Mouse (Mus musculus) spleen, embryonic (tissue): ENCODE measurements around the gene Gtf2e1.

Experiments
- CTCF ChIA-PET: fragments of 350-600 bp; sonication (Branson Sonifier 250); formaldehyde crosslinking; loops from one replicate; lab custom pipeline; 2022; lab: Charles Lee

The Gtf2e1 gene

GRCm38 (mm10) chr16:37539611-37540580 lies at the start of gene Gtf2e1, which contains the start of gene Rabl3:
Gene Gtf2e1, minus strand, starts transcription at chr16:37539789.
Gene Rabl3, plus strand, starts transcription at chr16:37539885.
- CTCF ChIA-PET: no interaction called here

DNA sequence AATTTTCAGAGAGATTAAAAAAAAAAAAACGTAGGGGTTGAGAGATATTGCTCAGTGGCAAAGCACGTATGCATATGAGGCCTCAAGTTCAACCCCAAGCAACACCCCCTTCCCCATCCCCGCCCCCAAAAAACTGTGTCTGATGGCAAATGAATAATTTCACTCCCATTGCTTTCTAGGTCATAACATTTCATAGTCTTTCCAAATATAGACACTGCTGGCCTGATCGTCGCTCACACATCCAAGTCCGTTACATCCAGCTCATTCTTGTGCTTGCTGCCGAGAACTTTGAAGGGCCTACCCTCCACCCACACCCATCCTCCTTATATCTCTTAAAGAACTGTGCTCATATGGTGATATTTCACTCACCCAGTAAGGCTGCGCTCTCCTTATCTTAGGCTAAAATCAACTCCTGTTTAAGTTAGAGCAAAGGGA lies 45.6 kb upstream of the Gtf2e1 start:
- CTCF ChIA-PET: no interaction called here

DNA sequence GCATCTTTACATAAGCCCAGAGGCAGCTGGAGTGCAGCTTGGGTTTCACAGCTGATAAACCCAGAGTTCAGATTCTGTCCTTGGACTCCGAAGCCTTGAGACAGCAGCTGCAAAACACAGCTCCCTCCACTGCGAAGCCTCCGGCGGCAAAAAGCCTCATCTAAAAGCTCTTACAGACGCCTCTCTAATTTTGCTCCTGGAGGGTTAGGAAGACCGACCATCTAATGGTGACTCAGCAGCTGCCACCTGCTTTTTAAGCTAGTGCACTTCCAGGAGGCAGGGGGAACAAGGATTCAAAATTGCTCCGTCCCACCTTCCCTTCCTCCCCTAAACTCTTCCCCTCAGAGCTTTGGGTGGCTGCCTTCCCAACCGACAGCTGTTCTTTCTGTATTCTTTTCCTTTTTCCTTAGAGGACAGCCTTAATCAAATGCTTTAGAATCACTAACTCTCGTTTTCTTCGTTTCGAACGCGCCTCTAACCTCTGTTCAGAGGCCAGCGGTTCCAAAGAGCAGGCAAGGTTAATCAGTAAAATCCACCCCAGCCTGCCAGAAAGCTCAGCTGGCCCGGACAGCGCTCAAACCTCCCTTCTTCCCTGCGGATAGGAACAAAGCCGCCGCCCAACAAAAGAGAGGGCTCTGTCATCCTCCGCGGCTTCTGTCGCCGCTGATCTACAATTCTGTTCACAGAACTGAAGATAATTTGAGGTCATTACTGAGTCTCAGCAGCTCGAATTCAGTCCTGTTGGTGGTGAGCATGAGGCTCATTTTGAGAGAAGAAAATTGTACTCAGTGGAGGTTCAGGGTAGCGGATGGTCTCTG lies 44.8 kb upstream of the Gtf2e1 start:
- CTCF ChIA-PET: interaction anchor here (0.7 kb wide), 1 partner anchor 75 kb away, joined by 4 read pairs; no protein-coding TSS in a partner anchor

GRCm38 (mm10) chr16:37583801-37584200 lies 44.2 kb upstream of the Gtf2e1 start:
- CTCF ChIA-PET: interaction anchor here (0.7 kb wide), 1 partner anchor 76 kb away, joined by 4 read pairs; no protein-coding TSS in a partner anchor

DNA sequence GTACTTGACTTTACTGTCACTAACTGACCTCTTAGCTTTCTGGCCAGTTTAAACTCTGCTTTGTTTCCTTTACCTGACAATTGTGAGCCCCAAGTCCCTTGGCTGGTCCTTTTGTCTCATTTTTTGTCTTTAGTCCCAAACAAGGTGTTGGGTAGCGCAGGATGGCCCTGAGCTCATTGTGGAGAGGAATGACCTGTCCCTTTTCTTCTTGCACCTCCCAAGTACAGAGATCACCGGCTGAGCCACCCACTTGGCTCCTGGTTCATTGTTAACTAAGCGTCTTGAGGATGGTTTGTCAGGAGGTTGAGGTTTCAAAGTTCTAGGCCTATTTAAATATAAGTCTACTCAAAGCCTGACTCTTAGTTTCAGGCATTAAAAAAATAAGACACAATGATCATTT lies 43.7 kb upstream of the Gtf2e1 start:
- CTCF ChIA-PET: no interaction called here

DNA sequence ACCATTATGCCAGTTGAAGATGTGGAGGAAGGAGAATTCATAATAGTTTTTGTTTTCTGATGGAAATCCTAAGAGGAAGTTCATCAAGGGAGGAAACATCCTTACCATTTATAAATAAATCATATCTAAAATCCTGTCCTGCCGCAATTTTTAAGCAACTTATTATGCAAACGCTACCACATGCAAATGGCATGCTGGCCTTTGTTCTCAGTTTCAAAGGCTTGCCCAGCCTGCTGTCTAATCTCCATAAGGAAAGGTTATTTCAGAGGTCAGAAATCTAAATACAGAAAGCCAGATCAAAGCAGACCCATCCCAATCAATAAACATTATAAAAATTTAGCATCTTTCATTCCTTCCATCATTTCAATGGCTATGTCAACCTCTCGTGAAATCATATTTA lies 42.3 kb upstream of the Gtf2e1 start:
- CTCF ChIA-PET: no interaction called here

DNA sequence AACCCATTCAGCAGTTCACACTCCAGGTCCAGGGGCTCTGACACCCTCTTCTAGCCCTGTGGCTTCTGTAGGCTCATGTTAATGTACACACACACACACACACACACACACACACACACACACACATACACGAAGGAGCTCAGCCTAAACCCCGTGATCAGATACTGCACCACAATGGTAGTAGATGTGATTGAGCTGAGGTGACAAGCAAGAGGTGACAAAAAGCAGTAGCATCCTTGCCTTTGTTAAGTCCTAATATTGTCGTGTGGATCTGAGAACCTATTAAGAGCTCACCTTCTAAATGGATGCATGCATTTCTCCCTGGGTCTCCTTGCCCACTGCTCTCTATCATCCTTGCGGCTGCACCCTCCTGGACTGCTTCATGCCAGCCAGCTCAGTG lies 41.1 kb upstream of the Gtf2e1 start:
- CTCF ChIA-PET: no interaction called here

DNA sequence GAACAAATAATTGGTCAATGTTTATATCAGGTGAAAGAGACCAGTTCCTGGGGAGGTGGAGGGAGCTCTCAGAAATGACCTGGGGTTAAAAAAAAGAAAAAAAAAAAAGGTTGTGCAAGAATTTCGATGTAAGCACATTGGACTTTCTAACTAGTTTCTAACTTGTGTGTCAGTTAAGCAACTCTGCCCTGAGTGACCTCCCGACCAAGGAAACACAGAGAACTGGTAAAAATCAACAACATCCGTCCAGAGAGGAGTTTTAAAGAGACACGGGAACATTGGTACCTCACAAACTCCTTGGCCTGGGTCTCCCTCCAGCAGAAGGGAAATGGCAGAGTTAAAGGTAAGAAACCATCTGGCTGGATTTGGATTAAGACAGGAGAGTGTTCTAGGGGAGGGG lies 40.4 kb upstream of the Gtf2e1 start, which contains the start of gene Hgd:
Hgd (plus strand) TSS at position 160 of the 400 bp plus-strand sequence.
- CTCF ChIA-PET: no interaction called here

- CTCF ChIA-PET: no interaction called here
Observed at GRCm38 (mm10) chr16:37579591-37579990, 40.0 kb upstream of the Gtf2e1 start.

DNA sequence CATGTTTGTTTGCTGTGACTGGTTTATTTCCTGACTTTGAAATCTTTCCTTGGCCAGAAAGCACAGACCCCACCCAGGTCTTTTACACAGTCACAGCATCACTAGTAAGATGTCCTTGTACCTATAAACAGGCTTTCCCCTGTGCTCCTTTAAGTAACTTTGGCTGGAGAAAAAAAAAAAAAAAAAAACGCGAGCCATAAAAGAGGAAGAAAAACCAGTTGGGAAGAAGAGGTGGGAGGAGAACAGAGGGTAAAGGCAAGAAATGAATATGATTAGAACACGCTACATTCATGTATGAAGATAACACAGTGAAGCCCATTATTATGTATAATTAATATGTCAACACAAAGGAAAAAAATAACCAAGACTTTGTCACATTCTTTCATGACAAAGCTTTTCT lies 35.7 kb upstream of the Gtf2e1 start:
- CTCF ChIA-PET: no interaction called here

DNA sequence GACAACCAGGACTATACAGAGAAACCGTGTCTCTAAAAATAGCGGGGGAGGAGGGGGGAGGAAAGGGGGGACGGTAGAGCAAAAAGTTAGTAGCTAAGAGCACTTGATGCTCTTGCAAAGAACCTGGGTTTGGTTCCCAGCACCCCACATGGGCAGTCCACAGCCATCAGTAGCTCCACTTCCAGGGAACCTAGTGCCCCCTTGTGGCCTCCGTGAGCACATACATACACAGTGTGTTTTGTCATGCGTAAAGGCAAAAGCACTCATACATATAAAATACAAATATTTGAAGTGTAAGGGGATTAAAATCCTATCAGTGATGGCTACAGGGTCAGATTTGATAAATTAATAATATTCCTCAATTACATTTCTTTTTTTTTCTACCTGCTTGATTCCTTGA lies 33.5 kb upstream of the Gtf2e1 start:
- CTCF ChIA-PET: no interaction called here

- CTCF ChIA-PET: interaction anchor here (0.6 kb wide), 2 partner anchors 13 to 43 kb away, joined by 3 to 9 read pairs; no protein-coding TSS in a partner anchor
Observed at GRCm38 (mm10) chr16:37572117-37572754, 32.6 kb upstream of the Gtf2e1 start.

DNA sequence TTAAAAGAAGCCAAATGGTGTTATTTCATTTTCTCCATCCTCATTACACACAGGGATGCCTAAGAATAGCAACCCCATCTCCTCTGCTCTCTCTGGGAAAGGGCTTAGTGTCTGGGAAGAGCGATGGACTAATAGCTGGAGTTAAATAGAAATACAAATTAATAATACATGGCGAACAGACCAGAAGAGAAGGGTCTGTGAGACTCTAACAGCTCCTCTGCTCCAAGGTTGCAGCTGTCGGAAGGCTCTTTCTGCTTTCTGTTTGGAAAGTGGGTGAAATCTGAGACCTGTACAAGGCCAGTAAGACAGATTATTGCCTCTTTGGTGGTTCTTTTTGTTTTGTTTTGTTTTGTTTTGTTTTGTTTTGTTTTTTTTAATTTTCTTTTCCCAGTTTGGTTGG lies 32.0 kb upstream of the Gtf2e1 start:
- CTCF ChIA-PET: no interaction called here

- CTCF ChIA-PET: no interaction called here
Observed at GRCm38 (mm10) chr16:37567113-37568050, 27.8 kb upstream of the Gtf2e1 start.

DNA sequence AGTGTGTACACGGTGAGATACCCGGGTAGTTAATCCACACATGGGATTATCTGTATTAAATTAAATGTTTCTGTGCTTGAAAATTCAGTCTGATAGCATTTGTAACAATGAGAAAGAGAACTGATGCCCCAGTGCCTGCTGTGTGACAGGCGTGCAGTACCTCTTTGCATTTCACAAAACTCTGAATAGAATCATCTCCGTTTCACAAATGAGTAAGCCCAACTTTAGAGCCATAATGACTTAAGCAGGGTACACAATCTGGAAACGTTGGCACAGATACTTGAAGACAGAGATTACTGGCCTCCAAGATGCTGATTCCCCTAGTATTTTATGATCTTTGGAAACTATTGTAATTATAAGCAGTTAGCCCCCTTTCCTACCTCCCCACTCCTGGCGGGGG lies 26.5 kb upstream of the Gtf2e1 start:
- CTCF ChIA-PET: no interaction called here

- CTCF ChIA-PET: no interaction called here
Observed at GRCm38 (mm10) chr16:37565117-37565516, 25.5 kb upstream of the Gtf2e1 start.

DNA sequence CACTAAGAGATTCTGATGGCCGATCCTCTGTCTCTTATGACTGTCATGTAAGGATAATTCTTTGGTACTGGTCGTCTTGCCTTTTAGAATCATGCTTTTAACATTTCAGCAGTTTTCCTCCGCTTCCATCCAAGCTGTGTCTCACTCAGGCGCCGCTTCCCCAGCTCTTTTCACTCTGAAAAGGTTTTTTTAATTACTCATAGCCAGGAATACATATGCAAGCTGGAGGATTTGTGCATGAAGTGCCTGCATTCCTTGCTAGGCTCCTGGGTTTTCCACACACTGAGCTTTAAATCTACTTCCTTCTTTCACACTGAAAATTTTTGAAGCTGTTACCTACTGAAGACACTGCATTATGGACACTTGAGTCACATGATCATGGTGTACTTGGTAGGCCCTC lies 23.4 kb upstream of the Gtf2e1 start:
- CTCF ChIA-PET: no interaction called here

GRCm38 (mm10) chr16:37562414-37562813 lies 22.8 kb upstream of the Gtf2e1 start:
- CTCF ChIA-PET: no interaction called here

DNA sequence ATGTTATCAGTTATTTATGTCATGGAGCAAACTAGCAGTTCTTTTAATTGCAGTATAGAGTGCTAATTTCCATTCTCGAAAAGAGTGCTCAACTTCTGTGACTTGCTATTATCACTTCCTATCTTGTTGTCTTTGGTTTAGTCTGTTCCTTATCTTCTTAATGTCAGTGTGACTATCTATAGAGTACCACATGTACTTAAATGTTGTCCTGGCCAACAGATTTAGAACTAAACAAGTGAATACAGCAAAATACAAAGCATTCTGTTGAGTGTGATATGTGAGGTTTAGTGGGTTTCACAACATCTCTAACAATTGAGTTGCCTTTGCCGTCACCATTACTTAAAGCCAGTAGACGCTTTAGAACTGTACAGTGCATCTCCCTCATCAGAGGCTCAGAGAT lies 13.2 kb upstream of the Gtf2e1 start:
- CTCF ChIA-PET: no interaction called here

DNA sequence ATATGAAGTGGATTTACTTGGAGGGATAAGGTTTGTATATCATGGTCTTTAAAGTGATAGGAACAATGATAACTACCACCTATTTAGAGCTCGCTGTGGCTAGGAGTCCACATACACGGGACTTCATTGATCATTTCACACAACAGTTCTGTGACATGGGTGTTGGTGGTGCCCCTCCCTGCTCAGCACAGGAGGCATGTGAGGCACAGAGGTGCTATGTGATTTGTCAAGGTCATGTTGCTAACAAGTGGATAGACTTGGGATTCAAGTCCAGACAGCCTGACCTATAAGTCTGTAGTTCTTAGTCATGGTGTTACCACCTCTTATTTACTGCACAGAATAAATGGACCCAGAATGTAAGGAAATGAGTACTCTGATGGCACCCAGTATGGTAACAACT lies 11.4 kb upstream of the Gtf2e1 start:
- CTCF ChIA-PET: interaction anchor here (0.6 kb wide), 1 partner anchor 41 kb away, joined by 5 read pairs; no protein-coding TSS in a partner anchor
